In the genomic region with DNA sequence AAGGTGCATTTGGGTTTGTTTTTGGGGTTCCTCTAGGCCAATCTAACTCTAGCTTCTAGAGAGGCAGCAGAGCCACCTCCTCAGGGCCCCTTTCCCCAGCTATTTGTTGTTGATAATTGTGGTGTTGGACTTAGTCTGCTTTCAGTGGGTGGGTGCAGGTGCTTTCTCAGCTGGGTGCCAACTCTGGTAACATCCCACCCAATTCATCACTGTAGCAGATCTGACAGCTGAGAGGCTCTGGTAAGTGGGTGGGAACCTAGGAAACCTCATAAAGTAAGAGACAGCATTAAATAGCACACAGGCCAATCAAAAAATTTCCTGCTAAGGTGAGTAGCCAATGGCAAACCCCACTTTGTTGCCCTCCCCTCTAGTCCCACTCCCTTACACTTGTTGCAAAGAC, we compare ENCODE assay signal across 17 mouse cellular contexts. TPM values are rescaled to one million over a fixed set of nuclear protein-coding genes. Genes with fewer than 3 reads are reported as not detected.
"Had no signal": no experiment of that assay in that cellular context is flagged by ENCODE, and none has a peak within 500 bp of the region (broad histone marks: within the 10 kb centered on the region; RNA-seq: fewer than 3 reads in every experiment).

No protein-coding gene starts in this region.

- H3K9ac ChIP-seq: neural tube, embryonic 15.5 days; stomach, embryonic 15.5 days had no signal

- DNase-seq: retina, postnatal 1 day; right cerebral cortex, adult 18-20 months; right cerebral cortex, postnatal 14 days; right cerebral cortex, postnatal 25 days; right cerebral cortex, postnatal 4 days; spleen, adult 18-20 months; thymus, adult 18-20 months; thymus, adult 2 months; thymus, postnatal 14 days; thymus, postnatal 25 days; thymus, postnatal 36 days; thymus, postnatal 4 days had no signal

- H3K4me2 ChIP-seq: neural tube, embryonic 15.5 days; stomach, embryonic 15.5 days had no signal

- H3K9me3 ChIP-seq: neural tube, embryonic 15.5 days; stomach, embryonic 15.5 days had no signal

- H3K27me3 ChIP-seq: neural tube, embryonic 15.5 days; stomach, embryonic 15.5 days had no signal

- H3K36me3 ChIP-seq: stomach, embryonic 15.5 days had no signal

- H3K4me3 ChIP-seq: neural tube, embryonic 15.5 days; stomach, embryonic 15.5 days had no signal

- H3K4me1 ChIP-seq: neural tube, embryonic 15.5 days; stomach, embryonic 15.5 days had no signal

- H3K27ac ChIP-seq: neural tube, embryonic 15.5 days; stomach, embryonic 15.5 days; stomach, postnatal 0 days had no signal

RNA-seq across cellular contexts. Expression of gene Syn1, which starts 4.2 kb away (rescaled TPM):
- polyA plus RNA-seq: thymus, postnatal 0 days had no signal

RNA-seq across cellular contexts. Expression of gene Timp1, which starts 55.0 kb away (rescaled TPM):
- total RNA-seq: neutrophil, adult 5-6 weeks had no signal
